Mouse (Mus musculus): ENCODE data around the gene Sval3. TPM values are rescaled to one million over a fixed set of nuclear protein-coding genes. Genes with fewer than 3 reads are reported as not detected.

Sval3 gene
- polyA plus RNA-seq (2016; fragmentation: Nextera tagmentation; extraction: Ambion mirVana) = not detected in 2 replicates

- Histone ChIP-seq H3K9me3 (no peaks in the 10 kb centered on the region), H3K4me3 (no peak within 1 kb of the TSS), H3K4me1 (no peaks in the 10 kb centered on the region), H3K27ac (replicated peaks) (no peak within 1 kb of the TSS), H3K27me3 (replicated peaks; ENCODE audit: low read depth, poor library complexity, severe bottlenecking) (no peaks in the 10 kb centered on the region), H3K36me3 (replicated peaks) (no peaks in the 10 kb centered on the region)
- WGBS = 75% methylated on average over 1 of the region's 1 CpGs
- no peak for DNase-seq (ENCODE audit: low spot score)
Observed at GRCm38 (mm10) chr6:41967840-41968239, at the start of gene Sval3. TSS of gene Sval3 (plus strand) at chr6:41968140.

GRCm38 (mm10) chr6:41951330-41951729, 16.6 kb upstream of the Sval3 start, which contains the start of gene Sval1:
TSS of gene Sval1 (plus strand) at chr6:41951630.
- Histone ChIP-seq H3K9me3 (no peaks in the 10 kb centered on the region), H3K4me3 (no peak within 1 kb of the TSS), H3K4me1 (no peaks in the 10 kb centered on the region), H3K27ac (replicated peaks) (no peak within 1 kb of the TSS), H3K27me3 (replicated peaks; ENCODE audit: low read depth, poor library complexity, severe bottlenecking) (no peaks in the 10 kb centered on the region), H3K36me3 (replicated peaks) (no peaks in the 10 kb centered on the region)
- DNase-seq (ENCODE audit: low spot score) = no peak
- 62% methylated on average over 1 of the region's 1 CpGs for WGBS

Other genes with a start within 250 kb of the Sval3 start
- gene Olfr459, start 193.0 kb upstream of the Sval3 start, polyA plus RNA-seq (2016; fragmentation: Nextera tagmentation; extraction: Ambion mirVana) = not detected in 2 replicates
- gene Pip, start 120.6 kb upstream of the Sval3 start, polyA plus RNA-seq (2016; fragmentation: Nextera tagmentation; extraction: Ambion mirVana) = not detected in 2 replicates
- gene Sval2, start 115.2 kb upstream of the Sval3 start, polyA plus RNA-seq (2016; fragmentation: Nextera tagmentation; extraction: Ambion mirVana) = not detected in 2 replicates
- gene Sval1, start 16.5 kb upstream of the Sval3 start, polyA plus RNA-seq (2016; fragmentation: Nextera tagmentation; extraction: Ambion mirVana) = not detected in 2 replicates
- gene Sva, start 70.3 kb downstream of the Sval3 start, polyA plus RNA-seq (2016; fragmentation: Nextera tagmentation; extraction: Ambion mirVana) = not detected in 2 replicates
- not detected in 2 replicates for gene Tas2r139, start 172.8 kb downstream of the Sval3 start, polyA plus RNA-seq (2016; fragmentation: Nextera tagmentation; extraction: Ambion mirVana)
- gene Tas2r144, start 247.2 kb downstream of the Sval3 start, polyA plus RNA-seq (2016; fragmentation: Nextera tagmentation; extraction: Ambion mirVana) = not detected in 2 replicates